Mouse (Mus musculus) C2C12 (cell line): ENCODE data around the gene Ckap2. TPM values are rescaled to one million over a fixed set of nuclear protein-coding genes. Genes with fewer than 3 reads are reported as not detected.
A peak's percentile ranks its signal among the peaks of the same experiment; 100 is the strongest.

ENCODE experiments used
- H3K27me3 ChIP-seq: one replicate; pipeline ENCODE4 v1.6.1; 2011; ENCODE audit not compliant: control insufficient read depth, insufficient read depth, insufficient read length
- H3K36me3 ChIP-seq: one replicate; pipeline ENCODE4 v1.6.1; 2011; ENCODE audit not compliant: control insufficient read depth, insufficient read depth
- H3K4me3 ChIP-seq: one replicate; pipeline ENCODE4 v1.5.1; 2011; ENCODE audit warnings: mild to moderate bottlenecking, control low read depth; ENCODE audit not compliant: poor library complexity, insufficient read depth, severe bottlenecking
- H3K79me2 ChIP-seq: one replicate; pipeline ENCODE4 v1.6.1; 2011; ENCODE audit not compliant: control insufficient read depth, insufficient read depth
- H3K79me3 ChIP-seq: one replicate; pipeline ENCODE4 v1.6.1; 2011; ENCODE audit warnings: low read depth, control low read depth
- H3ac ChIP-seq: one replicate; pipeline ENCODE3; 2011; ENCODE audit warnings: low read depth; ENCODE audit not compliant: control insufficient read depth, insufficient read length
- CEBPB ChIP-seq: IDR thresholded peaks from one replicate; pipeline ENCODE4 v1.6.1; 2011; ENCODE audit warnings: low read depth, mild to moderate bottlenecking, control low read depth, moderate library complexity
- CTCF ChIP-seq: IDR thresholded peaks from one replicate; pipeline ENCODE4 v1.5.1; 2011; ENCODE audit not compliant: control insufficient read depth, insufficient read depth, insufficient read length
- FOSL1 ChIP-seq: IDR thresholded peaks from one replicate; pipeline ENCODE4 v1.8.0; 2011; ENCODE audit warnings: mild to moderate bottlenecking, low read length; ENCODE audit not compliant: poor library complexity, insufficient read depth, severe bottlenecking
- MAX ChIP-seq: IDR thresholded peaks from one replicate; pipeline ENCODE4 v1.6.1; 2011; ENCODE audit warnings: mild to moderate bottlenecking, control low read depth
- MYOD1 ChIP-seq: IDR thresholded peaks from one replicate; pipeline ENCODE4 v1.6.1; 2011; ENCODE audit warnings: low read depth; ENCODE audit not compliant: control insufficient read depth, insufficient read length
- MYOG ChIP-seq: IDR thresholded peaks from one replicate; pipeline ENCODE4 v1.6.1; 2011; ENCODE audit not compliant: control insufficient read depth, insufficient read length; ENCODE audit errors: extremely low read depth
- USF1 ChIP-seq: IDR thresholded peaks from one replicate; pipeline ENCODE4 v1.6.1; 2011; ENCODE audit warnings: low read depth, mild to moderate bottlenecking, control low read depth, moderate library complexity
- polyA plus RNA-seq: library from polyadenylated mRNA; unstranded; fragments of >200 nt; fragmentation: generic; extraction: Trizol; gene quantifications from one replicate; pipeline ENCODE4 v1.2.1, GENCODE M21; 2012; ENCODE audit warnings: missing spikeins

Gene Ckap2
- polyA plus RNA-seq, 1 experiment, result 21.3 TPM

DNA sequence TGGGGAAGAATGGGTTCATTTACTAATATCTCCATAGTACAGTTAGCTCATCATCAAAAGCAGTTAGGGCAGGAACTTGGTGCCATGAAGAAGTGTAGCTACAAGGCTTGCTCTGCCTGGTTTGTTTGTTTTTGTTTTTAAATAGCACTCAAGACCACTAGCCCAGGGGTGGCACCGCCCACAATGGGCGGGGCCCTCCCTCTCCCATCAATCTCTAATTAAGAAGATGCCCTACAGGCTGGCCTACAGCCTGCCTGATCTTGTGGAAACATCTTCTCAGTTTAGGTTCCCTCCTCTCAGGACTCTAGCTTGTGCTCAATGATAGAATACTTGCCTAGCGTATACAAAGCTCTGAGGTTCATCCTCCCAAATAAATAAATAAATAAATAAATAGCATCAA, 735 bp downstream of the Ckap2 start:
- Histone ChIP-seq H3K79me2 (peaks cover 56% of the 10 kb centered on the region), H3K36me3 (peaks cover 3% of the 10 kb centered on the region)
- no peak for TF ChIP-seq CTCF
- no peak for TF ChIP-seq MYOG
- TF ChIP-seq MYOD1, result no peak
- TF ChIP-seq USF1, result no peak
- TF ChIP-seq MAX, result no peak
- TF ChIP-seq CEBPB, result no peak
- TF ChIP-seq FOSL1, result no peak

DNA sequence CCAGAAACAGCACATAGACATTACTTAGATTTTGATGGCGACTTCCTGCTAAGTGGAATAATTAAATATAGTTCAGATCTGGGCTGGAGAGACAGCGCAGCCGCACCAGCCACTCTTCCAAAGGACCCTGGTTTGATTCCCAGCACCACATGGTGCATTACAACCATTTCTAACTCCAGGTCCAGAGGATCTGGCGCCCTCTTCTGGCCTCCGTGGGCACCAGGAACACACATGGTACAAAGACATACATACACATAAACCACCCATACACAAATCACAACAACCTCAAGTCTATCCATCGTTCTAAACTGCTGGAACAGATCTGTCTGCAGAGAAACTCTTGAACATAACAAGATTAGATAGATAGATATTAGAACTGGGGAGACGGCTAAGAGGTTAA, 9.7 kb downstream of the Ckap2 start:
- peaks cover 79% of the 10 kb centered on the region for H3K36me3 ChIP-seq
- no peaks in the 10 kb centered on the region for H3K27me3 ChIP-seq
- H3K79me3 ChIP-seq, result peaks cover 32% of the 10 kb centered on the region
- TF ChIP-seq CTCF (no peak), FOSL1 (no peak), USF1 (no peak), MYOD1 (no peak), MAX (no peak), MYOG (no peak), CEBPB (no peak)
- no peak overlapping the region for H3ac ChIP-seq
- H3K79me2 ChIP-seq, result peaks cover 57% of the 10 kb centered on the region
- no peak overlapping the region for H3K4me3 ChIP-seq

More for the DNA sequence above, 735 bp downstream of the Ckap2 start:
- Histone ChIP-seq H3K79me3 (peaks cover 53% of the 10 kb centered on the region), H3K4me3 (peak overlapping the region; percentile 33), H3ac (no peak overlapping the region), H3K27me3 (no peaks in the 10 kb centered on the region)

- H3ac ChIP-seq, result no peak overlapping the region
- H3K79me2 ChIP-seq, result no peaks in the 10 kb centered on the region
- H3K4me3 ChIP-seq, result no peak overlapping the region
- TF ChIP-seq CEBPB (no peak), MYOD1 (no peak), MYOG (no peak), FOSL1 (no peak), CTCF (no peak), MAX (no peak), USF1 (no peak)
- no peaks in the 10 kb centered on the region for H3K79me3 ChIP-seq
- no peaks in the 10 kb centered on the region for H3K27me3 ChIP-seq
- peaks cover 47% of the 10 kb centered on the region for H3K36me3 ChIP-seq
Measured at GRCm38 (mm10) chr8:22169167-22169566, 16.5 kb downstream of the Ckap2 start.

GRCm38 (mm10) chr8:22166080-22166603, 19.5 kb downstream of the Ckap2 start, which contains the start of gene Nek3:
Gene Nek3, minus strand, starts transcription at chr8:22166435.
- peak within 1 kb of the TSS; percentile 22 for H3K4me3 ChIP-seq
- peaks cover 18% of the 10 kb centered on the region for H3K36me3 ChIP-seq
- H3K27me3 ChIP-seq, result no peaks in the 10 kb centered on the region
- H3K79me2 ChIP-seq, result no peaks in the 10 kb centered on the region
- H3ac ChIP-seq, result peak within 1 kb of the TSS; percentile 37
- H3K79me3 ChIP-seq, result no peaks in the 10 kb centered on the region
- TF ChIP-seq MAX (no peak), MYOG (no peak), CEBPB (no peak), FOSL1 (no peak), MYOD1 (no peak), CTCF (no peak), USF1 (no peak)

GRCm38 (mm10) chr8:22165251-22166079, 20.2 kb downstream of the Ckap2 start:
- TF ChIP-seq CTCF (no peak), MAX (no peak), MYOD1 (no peak), FOSL1 (no peak), USF1 (no peak), CEBPB (no peak), MYOG (no peak)
- H3K79me2 ChIP-seq, result no peaks in the 10 kb centered on the region
- H3K79me3 ChIP-seq, result no peaks in the 10 kb centered on the region

More at GRCm38 (mm10) chr8:22165251-22166079, 20.2 kb downstream of the Ckap2 start:
- Histone ChIP-seq H3ac (no peak overlapping the region), H3K36me3 (peaks cover 11% of the 10 kb centered on the region), H3K27me3 (no peaks in the 10 kb centered on the region), H3K4me3 (peak overlapping the region; percentile 22)
